Mouse (Mus musculus) B cell, adult (primary cell): ENCODE data around the gene Snai1. TPM values are rescaled to one million over a fixed set of nuclear protein-coding genes. Genes with fewer than 3 reads are reported as not detected.

Experiments
- total RNA-seq: library from RNA; stranded (reverse); gene quantifications from 4 replicates; pipeline ENCODE4 v1.2.4, GENCODE M21; 2023; ENCODE audit not compliant: inconsistent age

Snai1 gene
- total RNA-seq: 1.9 to 4.6 TPM (median 4.4 TPM) in 4 replicates

DNA sequence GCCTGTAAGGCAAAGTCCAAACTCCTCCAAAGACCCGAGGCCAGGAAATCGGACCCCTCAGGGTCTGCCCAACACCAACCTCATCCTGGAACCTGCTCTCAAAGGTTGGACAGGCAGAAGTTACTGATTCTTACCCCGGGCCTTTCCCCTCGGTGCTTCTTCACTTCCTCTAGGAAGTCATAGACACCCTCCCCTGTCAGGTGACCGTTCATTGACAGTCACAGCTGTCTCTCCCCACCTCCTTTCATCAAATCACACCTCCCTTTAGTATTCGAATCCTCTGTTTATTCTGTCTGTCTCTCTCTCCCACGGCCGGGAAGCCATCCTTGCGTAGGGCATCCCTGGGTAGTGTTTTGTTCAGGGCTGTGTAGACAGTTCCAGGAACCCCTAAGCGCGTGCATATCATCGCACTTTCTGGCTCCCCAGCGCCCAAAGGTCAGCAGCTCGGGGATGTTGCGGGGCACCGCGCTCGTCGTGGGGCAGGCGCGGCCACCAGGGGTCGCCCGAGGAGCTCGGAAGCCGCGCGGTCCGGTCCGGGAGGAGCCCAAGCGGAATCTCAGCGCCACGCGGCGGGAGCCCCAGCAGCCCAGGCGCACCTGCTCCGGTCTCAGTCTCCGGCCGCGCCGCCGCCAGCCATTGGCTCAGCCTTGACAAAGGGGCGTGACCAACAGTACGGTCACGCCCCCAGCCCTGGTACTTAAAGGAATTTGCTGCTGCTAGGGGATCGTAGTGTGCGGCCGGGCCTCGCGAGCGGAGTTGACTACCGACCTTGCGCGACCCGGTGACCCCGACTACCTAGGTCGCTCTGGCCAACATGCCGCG, at the start of gene Snai1:
Snai1 (plus strand) TSS at position 720 of the 822 bp plus-strand sequence.

DNA sequence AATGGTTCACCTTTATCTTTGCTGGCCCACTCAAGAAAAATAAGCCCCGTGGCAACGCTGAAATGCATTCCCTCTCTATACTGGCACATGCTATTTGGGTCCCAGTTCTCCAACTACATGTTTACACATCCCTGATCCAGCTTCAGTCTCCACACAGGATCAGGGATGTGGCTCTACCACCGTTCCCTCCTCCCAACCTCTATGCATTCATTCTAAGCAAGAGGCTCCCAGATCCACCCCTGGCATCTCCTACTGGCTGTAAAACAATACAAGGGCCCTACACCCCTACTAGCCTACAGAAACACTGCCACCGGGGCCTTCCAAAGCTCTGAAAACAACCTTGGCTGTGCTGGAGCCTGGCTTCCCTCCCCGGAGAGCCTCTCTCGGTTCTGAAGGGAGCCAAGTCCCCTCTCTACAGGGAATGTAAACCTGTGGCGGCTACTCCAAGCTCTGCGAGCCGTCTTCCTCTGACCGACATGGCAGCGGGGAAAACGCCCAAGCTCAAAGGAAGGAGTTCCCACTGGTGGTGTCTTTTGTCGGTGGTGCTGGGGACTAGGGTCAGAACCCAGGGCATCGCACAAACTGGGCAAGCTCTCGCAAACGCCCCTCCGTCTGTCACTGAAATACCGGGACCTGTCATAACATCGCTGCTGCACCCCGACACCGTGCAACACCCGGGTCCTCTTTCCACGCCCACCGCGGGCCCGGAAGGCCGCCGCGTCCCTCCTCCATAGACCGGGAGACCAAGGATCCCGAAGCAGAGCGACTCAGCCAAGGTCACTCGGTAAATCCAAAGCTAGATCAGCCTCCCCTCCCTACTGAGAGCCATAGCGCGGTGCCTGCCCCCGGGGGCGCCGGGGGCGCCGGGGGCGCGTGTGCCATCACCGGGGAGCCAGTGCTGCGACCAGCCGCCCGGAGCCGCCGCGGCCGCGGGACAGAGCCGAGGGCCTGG, 46.0 kb upstream of the Snai1 start, which contains the start of gene Rnf114:
Rnf114 (plus strand) TSS at position 889 of the 952 bp plus-strand sequence.

DNA sequence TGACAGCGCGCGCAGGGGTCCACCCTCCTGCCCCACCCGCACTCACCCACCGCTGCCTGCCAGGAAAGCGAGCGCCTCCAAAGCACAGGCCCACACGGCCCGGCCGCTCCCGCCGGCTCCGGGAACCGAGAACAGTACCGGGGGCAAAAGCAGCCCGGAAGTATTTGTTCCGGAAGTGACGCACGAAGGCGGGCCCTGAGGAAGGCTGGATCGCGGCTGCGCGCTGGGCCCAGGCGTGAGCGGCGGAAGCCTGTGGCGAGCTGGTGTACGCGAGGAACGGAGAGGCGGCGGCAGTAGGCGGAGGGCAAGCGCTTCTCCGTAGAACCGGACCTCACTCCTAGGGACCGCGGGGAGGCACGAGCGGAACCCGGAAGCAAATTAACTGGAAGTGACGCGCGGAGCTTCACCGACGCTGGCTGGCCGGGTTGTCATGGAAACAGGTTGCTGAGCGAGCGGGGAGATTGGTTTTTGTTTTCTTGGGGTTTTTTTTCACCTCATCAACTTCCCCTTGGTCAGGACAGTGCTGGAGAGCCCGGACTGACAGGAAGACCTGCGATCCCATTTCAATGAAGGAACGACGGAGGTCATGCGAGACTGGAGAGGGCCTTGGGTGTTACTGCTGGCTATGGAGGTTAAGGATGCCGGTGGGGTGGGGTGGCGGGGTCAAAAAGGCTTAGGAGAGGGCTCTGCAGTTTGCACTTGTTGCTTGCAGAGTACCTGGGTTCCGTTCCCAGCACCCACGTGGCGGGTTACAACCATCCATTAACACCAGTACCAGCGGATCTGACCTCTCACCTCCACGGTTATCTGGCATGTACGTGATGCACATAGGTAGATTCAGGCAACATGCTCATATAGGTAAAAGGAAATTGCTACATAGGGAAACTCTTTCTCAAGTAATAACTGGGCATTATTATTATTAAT, 45.0 kb upstream of the Snai1 start, which contains the start of gene Spata2:
Spata2 (minus strand) TSS at position 175 of the 924 bp plus-strand sequence.

Other genes starting within 250 kb of the Snai1 start
- gene B4galt5, start 189.0 kb upstream of the Snai1 start, total RNA-seq: 62.9 to 69.1 TPM (median 65.8 TPM) in 4 replicates
- gene Slc9a8, start 116.5 kb upstream of the Snai1 start, total RNA-seq: 95.9 to 99.1 TPM (median 98.3 TPM) in 4 replicates
- gene Rnf114, start 45.5 kb upstream of the Snai1 start, total RNA-seq: 95.8 to 107 TPM (median 99.8 TPM) in 4 replicates
- 51.0 to 56.8 TPM (median 54.8 TPM) in 4 replicates for gene Spata2, start 45.3 kb upstream of the Snai1 start, total RNA-seq
- gene Ube2v1, start 93.9 kb downstream of the Snai1 start, total RNA-seq: 139 to 162 TPM (median 148 TPM) in 4 replicates
- gene Gm20431, start 123.3 kb downstream of the Snai1 start, total RNA-seq: 20.4 to 30.4 TPM (median 29.0 TPM) in 4 replicates
- 93.8 to 96.8 TPM (median 95.8 TPM) in 4 replicates for gene Cebpb, start 150.7 kb downstream of the Snai1 start, total RNA-seq
- 76.5 to 86.5 TPM (median 80.0 TPM) in 4 replicates for gene Tmem189, start 151.6 kb downstream of the Snai1 start, total RNA-seq